Mouse (Mus musculus) liver, adult 2 months (tissue): ENCODE data around the gene Itgb8.

Experiments
- CTCF ChIP-seq: fragments of 200-500 bp; IDR thresholded peaks from 2 replicates; pipeline ENCODE4 v1.5.1; 2011; ENCODE audit warnings: low read depth, low read length, control low read depth
- POLR2A ChIP-seq: fragments of 200-500 bp; IDR thresholded peaks from 2 replicates; pipeline ENCODE4 v1.6.1; 2011; ENCODE audit warnings: low read length, control low read depth; ENCODE audit not compliant: insufficient read depth; ENCODE audit errors: extremely low read depth

- TF ChIP-seq CTCF (no peak), POLR2A (no peak)
Observed at GRCm38 (mm10) chr12:119160786-119161185, 77.8 kb downstream of the Itgb8 start.
